Mouse (Mus musculus) v-Abl transformed pro-B cells (cell line): ENCODE results near the gene Skint8.

ENCODE experiments used
- in situ Hi-C, 2 experiments: fragments of 400-800 bp; cut with MboI; formaldehyde crosslinking; loops; one replicate each; pipeline ENCODE4 v1.15.1; 2025; ENCODE audit not compliant: unreplicated experiment in 2 of 2

Gene Skint8

GRCm38 (mm10) chr4:111919092-111919491 lies at the start of gene Skint8:
Gene Skint8, plus strand, starts transcription at chr4:111919392.
- in situ Hi-C loops, result loop anchor here (25.0 kb wide), 2 partner anchors 743 to 1518 kb away; no protein-coding TSS in a partner anchor

- in situ Hi-C loops, result loop anchor here (5.0 to 25.0 kb wide), 2 partner anchors 193 to 1557 kb away; no protein-coding TSS in a partner anchor
Measured at GRCm38 (mm10) chr4:111880112-111880875, 38.9 kb upstream of the Skint8 start.

GRCm38 (mm10) chr4:111883543-111883942 lies 35.6 kb upstream of the Skint8 start:
- in situ Hi-C loops, result loop anchor here (5.0 to 25.0 kb wide), 2 partner anchors 196 to 1554 kb away; no protein-coding TSS in a partner anchor

- in situ Hi-C loops, result loop anchor here in 1 of 2 experiments (5.0 to 25.0 kb wide), 2 partner anchors 199 to 1551 kb away; no protein-coding TSS in a partner anchor
Measured at GRCm38 (mm10) chr4:111886018-111886417, 33.2 kb upstream of the Skint8 start.

- in situ Hi-C loops, result loop anchor here in 1 of 2 experiments (5.0 to 25.0 kb wide), 2 partner anchors 199 to 1551 kb away; no protein-coding TSS in a partner anchor
Measured at GRCm38 (mm10) chr4:111886607-111887006, 32.6 kb upstream of the Skint8 start.

GRCm38 (mm10) chr4:111892138-111892537 lies 27.1 kb upstream of the Skint8 start:
- in situ Hi-C loops, result loop anchor here in 1 of 2 experiments (25.0 kb wide), 1 partner anchor 1545 kb away; no protein-coding TSS in a partner anchor

GRCm38 (mm10) chr4:111897755-111898154 lies 21.4 kb upstream of the Skint8 start:
- in situ Hi-C loops, result loop anchor here in 1 of 2 experiments (25.0 kb wide), 1 partner anchor 1540 kb away; no protein-coding TSS in a partner anchor

- in situ Hi-C loops, result loop anchor here in 1 of 2 experiments (25.0 kb wide), 1 partner anchor 1539 kb away; no protein-coding TSS in a partner anchor
Measured at GRCm38 (mm10) chr4:111898566-111898965, 20.6 kb upstream of the Skint8 start.

GRCm38 (mm10) chr4:111900491-111900890 lies 18.7 kb upstream of the Skint8 start:
- in situ Hi-C loops, result loop anchor here (25.0 kb wide), 2 partner anchors 762 to 1537 kb away; no protein-coding TSS in a partner anchor

- in situ Hi-C loops, result loop anchor here (25.0 kb wide), 2 partner anchors 761 to 1536 kb away; no protein-coding TSS in a partner anchor
Measured at GRCm38 (mm10) chr4:111901473-111901872, 17.7 kb upstream of the Skint8 start.

GRCm38 (mm10) chr4:111902775-111903174 lies 16.4 kb upstream of the Skint8 start, which contains the start of gene Slc5a9:
Gene Slc5a9, minus strand, starts transcription at chr4:111902918.
- in situ Hi-C loops, result loop anchor here (25.0 kb wide), 2 partner anchors 760 to 1535 kb away; no protein-coding TSS in a partner anchor

GRCm38 (mm10) chr4:111907926-111908325 lies 11.3 kb upstream of the Skint8 start:
- in situ Hi-C loops, result loop anchor here (5.0 to 25.0 kb wide), 3 partner anchors 54 to 1529 kb away; no protein-coding TSS in a partner anchor

GRCm38 (mm10) chr4:111961309-111961708 lies 42.1 kb downstream of the Skint8 start:
- in situ Hi-C loops, result loop anchor here in 1 of 2 experiments (5.0 kb wide), 1 partner anchor 54 kb away; no protein-coding TSS in a partner anchor

GRCm38 (mm10) chr4:111963241-111963640 lies 44.0 kb downstream of the Skint8 start:
- in situ Hi-C loops, result loop anchor here in 1 of 2 experiments (5.0 kb wide), 1 partner anchor 56 kb away; no protein-coding TSS in a partner anchor

- in situ Hi-C loops, result loop anchor here in 1 of 2 experiments (5.0 kb wide), 1 partner anchor 56 kb away; no protein-coding TSS in a partner anchor
Measured at GRCm38 (mm10) chr4:111963669-111964068, 44.5 kb downstream of the Skint8 start.

- in situ Hi-C loops, result no loop called here
Measured at GRCm38 (mm10) chr4:111972623-111973022, 53.4 kb downstream of the Skint8 start, which contains the start of gene Skint7. Gene Skint7, plus strand, starts transcription at chr4:111972923.
